Mouse (Mus musculus) layer of hippocampus, adult 2 months (tissue): ENCODE measurements at regions not wholly inside any gene's neighbourhood (a gene's known extent, or its start where the extent isn't known, plus 50 kb on each side); places are given as distances from the start of the nearest gene placed in this dataset.
A peak's percentile ranks its signal among the peaks of the same experiment; 100 is the strongest.

Experiments
- DNase-seq, 2 experiments: peaks; one replicate each; pipeline ENCODE4 v3.0.0; 2022; ENCODE audit warnings: low spot score in 2 of 2
- H3K27ac ChIP-seq: fragments of 200-600 bp; 2 replicates; pipeline ENCODE4 v1.8.1; 2022
- H3K4me3 ChIP-seq: fragments of 200-600 bp; 2 replicates; pipeline ENCODE4 v1.8.1; 2022; ENCODE audit warnings: mild to moderate bottlenecking
- CTCF ChIP-seq: fragments of 200-600 bp; conservative IDR thresholded peaks from 2 replicates; pipeline ENCODE4 v1.8.1; 2022; ENCODE audit warnings: antibody characterized with exemption, mild to moderate bottlenecking, moderate library complexity

GRCm38 (mm10) chrX:61119499-61119898 lies 65.9 kb downstream of the Cdr1 start:
- Histone ChIP-seq H3K27ac (no peak overlapping the region), H3K4me3 (peak overlapping the region; percentile 62; the same call in 1 of the 2 replicates)
- peak; percentile 56 to 58 for DNase-seq
- TF ChIP-seq CTCF = no peak

GRCm38 (mm10) chrX:61117368-61117767 lies 68.0 kb downstream of the Cdr1 start:
- H3K4me3 ChIP-seq = peak overlapping the region; percentile 62
- peak overlapping the region; percentile 91 for H3K27ac ChIP-seq
- DNase-seq = peak in 1 of 2 experiments; percentile 18
- no peak for TF ChIP-seq CTCF

GRCm38 (mm10) chrX:61116010-61116447 lies 69.3 kb downstream of the Cdr1 start:
- Histone ChIP-seq H3K27ac (peak overlapping the region; percentile 91), H3K4me3 (peak overlapping the region; percentile 62)
- DNase-seq = peak; percentile 37 to 42
- no peak for TF ChIP-seq CTCF
